Mouse (Mus musculus): Measurements from ENCODE around the gene 2310003L06Rik. TPM values are rescaled to one million over a fixed set of nuclear protein-coding genes. Genes with fewer than 3 reads are reported as not detected.

Gene 2310003L06Rik
- polyA plus RNA-seq, 2 experiments = not detected

GRCm38 (mm10) chr5:87951836-87952235, 17.4 kb upstream of the 2310003L06Rik start:
- H3K36me3 ChIP-seq (replicated peaks; ENCODE audit: control insufficient read depth, insufficient read depth, low read depth) = no peaks in the 10 kb centered on the region
- H3K9ac ChIP-seq (replicated peaks) = no peak overlapping the region
- H3K4me2 ChIP-seq (ENCODE audit: low read depth) = no peak overlapping the region
- H3K4me1 ChIP-seq (replicated peaks; ENCODE audit: control insufficient read depth in 2 of 2, insufficient read depth in 2 of 2, low read length in 1 of 2) = no peaks in the 10 kb centered on the region
- no peak overlapping the region for H3K27ac ChIP-seq
- DNase-seq (ENCODE audit: low read depth in 3 of 3, low spot score in 3 of 3) (no peak), ATAC-seq (ENCODE audit: insufficient read depth) (no peak)
- TF ChIP-seq CTCF (IDR thresholded peaks at IDR 0.05; ENCODE audit: low read depth) (no peak), EP300 (IDR thresholded peaks at IDR 0.05; ENCODE audit: low read depth) (no peak)
- H3K4me3 ChIP-seq (ENCODE audit: insufficient read depth in 1 of 2, low read depth in 2 of 2, low read length in 2 of 2) = no peak overlapping the region
- no peaks in the 10 kb centered on the region for H3K9me3 ChIP-seq (ENCODE audit: control insufficient read depth, low read length)
- no peaks in the 10 kb centered on the region for H3K27me3 ChIP-seq (ENCODE audit: control insufficient read depth, insufficient read depth, low read length)

- 54% methylated on average over 3 of the region's 3 CpGs for WGBS (ENCODE audit: insufficient replicate concordance)
- no peak for ATAC-seq (ENCODE audit: insufficient read depth)
- H3K9ac ChIP-seq (replicated peaks) = no peak within 1 kb of the TSS
- no peak within 1 kb of the TSS for H3K4me3 ChIP-seq (ENCODE audit: insufficient read depth in 1 of 2, low read depth in 2 of 2, low read length in 2 of 2)
- no peaks in the 10 kb centered on the region for H3K36me3 ChIP-seq (replicated peaks; ENCODE audit: control insufficient read depth, insufficient read depth, low read depth)
- H3K27ac ChIP-seq = no peak within 1 kb of the TSS
- no peak within 1 kb of the TSS for H3K4me2 ChIP-seq (ENCODE audit: low read depth)
- no peaks in the 10 kb centered on the region for H3K4me1 ChIP-seq (replicated peaks; ENCODE audit: control insufficient read depth in 2 of 2, insufficient read depth in 2 of 2, low read length in 1 of 2)
- no peaks in the 10 kb centered on the region for H3K27me3 ChIP-seq (ENCODE audit: control insufficient read depth, insufficient read depth, low read length)
- no peaks in the 10 kb centered on the region for H3K9me3 ChIP-seq (ENCODE audit: control insufficient read depth, low read length)
- no peak for DNase-seq (ENCODE audit: low read depth in 3 of 3, low spot score in 3 of 3)
- TF ChIP-seq CTCF (IDR thresholded peaks at IDR 0.05; ENCODE audit: low read depth) (no peak), EP300 (IDR thresholded peaks at IDR 0.05; ENCODE audit: low read depth) (no peak)
These were observed 9.9 kb downstream of the 2310003L06Rik start, which contains the start of gene Cabs1 for GRCm38 (mm10) chr5:87979139-87979538. Cabs1 (plus strand) TSS chr5:87979439.

- Histone ChIP-seq H3K27ac (no peak overlapping the region), H3K4me3 (ENCODE audit: insufficient read depth in 1 of 2, low read depth in 2 of 2, low read length in 2 of 2) (no peak overlapping the region), H3K4me1 (replicated peaks; ENCODE audit: control insufficient read depth in 2 of 2, insufficient read depth in 2 of 2, low read length in 1 of 2) (no peaks in the 10 kb centered on the region), H3K9ac (replicated peaks) (no peak overlapping the region), H3K9me3 (ENCODE audit: control insufficient read depth, low read length) (no peaks in the 10 kb centered on the region), H3K27me3 (ENCODE audit: control insufficient read depth, insufficient read depth, low read length) (no peaks in the 10 kb centered on the region), H3K4me2 (ENCODE audit: low read depth) (no peak overlapping the region), H3K36me3 (replicated peaks; ENCODE audit: control insufficient read depth, insufficient read depth, low read depth) (no peaks in the 10 kb centered on the region)
- TF ChIP-seq EP300 (IDR thresholded peaks at IDR 0.05; ENCODE audit: low read depth) (no peak), CTCF (IDR thresholded peaks at IDR 0.05; ENCODE audit: low read depth) (no peak)
- 35% methylated on average over 3 of the region's 3 CpGs for WGBS (ENCODE audit: insufficient replicate concordance)
- DNase-seq (ENCODE audit: low read depth in 3 of 3, low spot score in 3 of 3) (no peak), ATAC-seq (ENCODE audit: insufficient read depth) (no peak)
These were observed 13.4 kb downstream of the 2310003L06Rik start for GRCm38 (mm10) chr5:87982468-87983214.

GRCm38 (mm10) chr5:88002249-88002648, 33.0 kb downstream of the 2310003L06Rik start, which contains the start of gene Smr3a:
Smr3a (plus strand) TSS chr5:88002549.
- Histone ChIP-seq H3K27me3 (ENCODE audit: control insufficient read depth, insufficient read depth, low read length) (no peaks in the 10 kb centered on the region), H3K27ac (no peak within 1 kb of the TSS), H3K36me3 (replicated peaks; ENCODE audit: control insufficient read depth, insufficient read depth, low read depth) (no peaks in the 10 kb centered on the region), H3K4me2 (ENCODE audit: low read depth) (no peak within 1 kb of the TSS), H3K4me3 (ENCODE audit: insufficient read depth in 1 of 2, low read depth in 2 of 2, low read length in 2 of 2) (no peak within 1 kb of the TSS), H3K4me1 (replicated peaks; ENCODE audit: control insufficient read depth in 2 of 2, insufficient read depth in 2 of 2, low read length in 1 of 2) (no peaks in the 10 kb centered on the region), H3K9me3 (ENCODE audit: control insufficient read depth, low read length) (no peaks in the 10 kb centered on the region), H3K9ac (replicated peaks) (no peak within 1 kb of the TSS)
- 56% methylated on average over 3 of the region's 3 CpGs for WGBS (ENCODE audit: insufficient replicate concordance)
- ATAC-seq (ENCODE audit: insufficient read depth) (no peak), DNase-seq (ENCODE audit: low read depth in 3 of 3, low spot score in 3 of 3) (no peak)
- no peak for TF ChIP-seq CTCF (IDR thresholded peaks at IDR 0.05; ENCODE audit: low read depth)

GRCm38 (mm10) chr5:88005241-88005640, 36.0 kb downstream of the 2310003L06Rik start:
- Histone ChIP-seq H3K36me3 (replicated peaks; ENCODE audit: control insufficient read depth, insufficient read depth, low read depth) (no peaks in the 10 kb centered on the region), H3K4me1 (replicated peaks; ENCODE audit: control insufficient read depth in 2 of 2, insufficient read depth in 2 of 2, low read length in 1 of 2) (no peaks in the 10 kb centered on the region), H3K9ac (replicated peaks) (no peak overlapping the region), H3K4me3 (ENCODE audit: insufficient read depth in 1 of 2, low read depth in 2 of 2, low read length in 2 of 2) (no peak overlapping the region), H3K4me2 (ENCODE audit: low read depth) (no peak overlapping the region), H3K27me3 (ENCODE audit: control insufficient read depth, insufficient read depth, low read length) (no peaks in the 10 kb centered on the region), H3K9me3 (ENCODE audit: control insufficient read depth, low read length) (no peaks in the 10 kb centered on the region), H3K27ac (no peak overlapping the region)
- DNase-seq (ENCODE audit: low read depth in 3 of 3, low spot score in 3 of 3) = no peak
- ATAC-seq (ENCODE audit: insufficient read depth) = no peak
- TF ChIP-seq EP300 (IDR thresholded peaks at IDR 0.05; ENCODE audit: low read depth) (no peak), CTCF (IDR thresholded peaks at IDR 0.05; ENCODE audit: low read depth) (no peak)

Other genes starting within 250 kb of the 2310003L06Rik start
- not detected in 2 replicates for gene Csn1s2a, start 194.9 kb upstream of the 2310003L06Rik start, polyA plus RNA-seq (2012; rRNA removed)
- gene Csn1s2a, start 194.9 kb upstream of the 2310003L06Rik start, polyA plus RNA-seq (2014; fragmentation: Nextera tagmentation; extraction: Ambion mirVana) = not detected in 2 replicates
- not detected in 2 replicates for gene Csn1s2b, start 161.4 kb upstream of the 2310003L06Rik start, polyA plus RNA-seq (2012; rRNA removed)
- gene Csn1s2b, start 161.4 kb upstream of the 2310003L06Rik start, polyA plus RNA-seq (2014; fragmentation: Nextera tagmentation; extraction: Ambion mirVana) = not detected in 2 replicates
- not detected in 2 replicates for gene Prr27, start 143.8 kb upstream of the 2310003L06Rik start, polyA plus RNA-seq (2012; rRNA removed)
- gene Prr27, start 143.8 kb upstream of the 2310003L06Rik start, polyA plus RNA-seq (2014; fragmentation: Nextera tagmentation; extraction: Ambion mirVana) = not detected in 2 replicates
- not detected in 2 replicates for gene Odam, start 84.4 kb upstream of the 2310003L06Rik start, polyA plus RNA-seq (2012; rRNA removed)
- not detected in 2 replicates for gene Odam, start 84.4 kb upstream of the 2310003L06Rik start, polyA plus RNA-seq (2014; fragmentation: Nextera tagmentation; extraction: Ambion mirVana)
- 0.08 TPM in 1 of 2 replicates, not detected in the other for gene Csn3, start 43.9 kb upstream of the 2310003L06Rik start, polyA plus RNA-seq (2012; rRNA removed)
- not detected in 2 replicates for gene Csn3, start 43.9 kb upstream of the 2310003L06Rik start, polyA plus RNA-seq (2014; fragmentation: Nextera tagmentation; extraction: Ambion mirVana)
- not detected in 2 replicates for gene Gm28434, start 58 bp downstream of the 2310003L06Rik start, polyA plus RNA-seq (2012; rRNA removed)
- gene Gm28434, start 58 bp downstream of the 2310003L06Rik start, polyA plus RNA-seq (2014; fragmentation: Nextera tagmentation; extraction: Ambion mirVana) = not detected in 2 replicates
- not detected in 2 replicates for gene Cabs1, start 10.0 kb downstream of the 2310003L06Rik start, polyA plus RNA-seq (2012; rRNA removed)
- gene Cabs1, start 10.0 kb downstream of the 2310003L06Rik start, polyA plus RNA-seq (2014; fragmentation: Nextera tagmentation; extraction: Ambion mirVana) = not detected in 2 replicates
- gene Smr3a, start 33.1 kb downstream of the 2310003L06Rik start, polyA plus RNA-seq (2012; rRNA removed) = not detected in 2 replicates
- not detected in 2 replicates for gene Smr3a, start 33.1 kb downstream of the 2310003L06Rik start, polyA plus RNA-seq (2014; fragmentation: Nextera tagmentation; extraction: Ambion mirVana)
- not detected in 2 replicates for gene Smr2, start 117.1 kb downstream of the 2310003L06Rik start, polyA plus RNA-seq (2012; rRNA removed)
- gene Smr2, start 117.1 kb downstream of the 2310003L06Rik start, polyA plus RNA-seq (2014; fragmentation: Nextera tagmentation; extraction: Ambion mirVana) = not detected in 2 replicates
- not detected in 2 replicates for gene Gm11116, start 142.1 kb downstream of the 2310003L06Rik start, polyA plus RNA-seq (2012; rRNA removed)
- gene Gm11116, start 142.1 kb downstream of the 2310003L06Rik start, polyA plus RNA-seq (2014; fragmentation: Nextera tagmentation; extraction: Ambion mirVana) = not detected in 2 replicates
- gene Gm11115, start 184.6 kb downstream of the 2310003L06Rik start, polyA plus RNA-seq (2012; rRNA removed) = not detected in 2 replicates
- not detected in 2 replicates for gene Gm11115, start 184.6 kb downstream of the 2310003L06Rik start, polyA plus RNA-seq (2014; fragmentation: Nextera tagmentation; extraction: Ambion mirVana)

Measured in liver, embryonic 14.5 days (tissue).